Mouse (Mus musculus): ENCODE data around the gene Fam187b.
A peak's percentile ranks its signal among the peaks of the same experiment; 100 is the strongest.

Fam187b gene

GRCm38 (mm10) chr7:31017104-31017901, 43.7 kb downstream of the Fam187b start:
- DNase-seq = no peak

DNA sequence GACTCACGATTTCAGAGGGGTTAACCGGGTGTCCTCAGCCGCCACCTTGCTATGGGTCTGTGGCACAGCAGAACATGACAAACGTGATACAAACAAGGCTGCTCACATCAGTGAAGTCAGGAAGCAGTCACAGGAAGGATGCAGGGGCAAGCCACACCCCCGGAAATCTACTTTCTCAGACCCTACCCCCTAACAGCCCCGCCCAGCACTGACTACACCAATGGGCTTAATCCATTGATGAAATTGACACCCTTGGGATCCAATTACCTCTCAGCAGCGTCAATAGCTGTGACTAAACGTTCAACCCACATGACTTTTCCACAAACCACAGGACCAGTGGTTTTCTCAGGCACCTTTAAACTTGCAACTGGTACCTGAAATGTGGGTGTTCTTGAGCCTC, 55.0 kb downstream of the Fam187b start:
- DNase-seq = no peak

DNA sequence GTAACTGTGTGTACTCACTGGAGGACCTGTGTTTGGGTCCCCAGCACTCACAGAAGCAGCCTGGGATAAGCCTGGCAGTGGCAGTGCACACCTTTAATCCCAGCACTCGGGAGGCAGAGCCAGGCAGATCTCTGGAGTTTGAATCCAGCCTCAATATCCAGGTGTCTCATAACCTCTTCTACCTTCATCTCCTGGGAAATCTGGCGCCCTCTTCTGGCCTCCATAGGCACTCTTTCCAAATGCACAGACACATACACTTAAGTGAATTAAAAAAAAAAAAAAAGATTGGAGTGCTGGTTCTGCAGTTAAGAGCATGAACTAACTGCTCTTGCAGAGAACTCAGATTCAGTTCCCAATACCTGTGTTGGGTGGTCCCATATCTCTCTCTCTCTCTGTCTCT, 57.1 kb downstream of the Fam187b start:
- DNase-seq = no peak

- no peak for DNase-seq
These were observed 58.1 kb downstream of the Fam187b start for GRCm38 (mm10) chr7:31031731-31032130.

DNA sequence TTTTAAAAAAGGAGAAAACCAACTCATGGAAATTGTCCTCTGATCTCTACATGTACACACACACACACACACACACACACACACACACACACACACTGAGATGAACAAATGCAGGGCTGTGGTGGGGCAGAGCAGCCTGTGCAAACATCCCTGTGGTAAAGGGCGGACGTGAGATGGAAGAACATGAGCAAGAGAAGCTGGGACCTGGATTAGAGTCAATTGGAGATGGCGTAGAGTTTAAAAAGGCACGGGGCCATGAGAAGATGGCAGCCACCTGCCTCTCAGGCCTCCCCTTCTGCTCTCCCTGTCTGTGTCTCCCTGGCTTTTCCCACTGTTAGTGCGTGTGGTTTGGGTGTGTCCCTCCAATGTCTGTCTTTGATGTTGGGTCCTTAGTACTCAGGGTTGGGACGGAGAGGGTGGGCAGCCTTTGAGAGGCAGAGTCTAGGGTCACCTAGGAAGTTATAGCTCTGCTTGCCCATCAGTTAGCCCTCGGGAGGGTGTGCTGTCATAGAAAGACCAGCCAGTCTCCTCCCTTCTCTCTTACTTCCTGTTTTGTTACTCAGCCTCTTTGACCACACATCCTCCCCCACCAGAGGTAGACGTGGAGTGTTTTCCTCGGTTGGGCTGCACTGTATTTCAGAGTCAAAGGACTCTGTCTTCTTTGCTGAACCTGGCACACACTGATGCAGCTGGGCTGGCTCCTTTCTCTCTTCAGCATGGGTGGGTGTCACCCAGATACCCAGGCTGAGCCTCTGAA, 60.0 kb downstream of the Fam187b start:
- peak in 1 of 2 experiments; percentile 44 for DNase-seq

- DNase-seq = no peak
These were observed 61.2 kb downstream of the Fam187b start for GRCm38 (mm10) chr7:31034789-31035188.

DNA sequence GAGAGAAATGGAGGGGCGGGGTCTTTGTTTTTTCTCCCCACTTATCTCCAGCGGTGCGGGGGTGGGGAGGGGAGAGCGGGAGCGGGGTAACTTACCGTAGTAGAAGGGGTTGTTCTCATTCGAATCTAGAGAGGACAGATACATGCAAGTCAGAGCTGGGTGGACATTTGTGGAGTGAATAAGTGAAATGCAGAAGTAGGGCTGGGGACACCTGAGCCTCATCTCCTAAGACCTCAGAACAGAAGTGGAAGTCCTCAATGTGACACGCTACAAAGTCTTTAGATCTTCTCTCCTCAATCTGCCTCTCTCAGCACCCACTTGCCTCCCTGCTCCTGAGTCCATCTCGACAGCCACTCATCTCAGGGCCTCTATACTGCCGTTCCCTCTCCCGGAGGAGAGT, 61.7 kb downstream of the Fam187b start:
- no peak for DNase-seq

DNA sequence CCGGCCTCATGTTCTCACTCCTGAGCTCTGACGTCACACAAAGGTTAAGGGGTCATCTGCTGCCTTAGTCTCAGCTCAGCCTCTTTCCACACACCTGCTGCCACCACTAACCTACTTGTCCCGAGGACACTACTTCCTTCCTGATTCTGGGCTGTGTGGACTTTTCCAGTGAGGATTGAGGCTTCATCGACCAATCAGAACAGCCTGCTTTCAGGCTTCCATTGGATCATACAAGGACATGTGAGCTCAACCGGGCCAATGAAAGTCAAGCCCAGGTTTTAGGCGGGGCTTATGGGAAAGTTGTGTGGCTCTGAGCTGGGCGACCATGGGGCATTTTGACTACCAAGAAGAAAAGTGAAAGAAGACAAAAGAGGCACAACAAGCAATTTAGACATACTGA, 63.3 kb downstream of the Fam187b start:
- DNase-seq = no peak

DNA sequence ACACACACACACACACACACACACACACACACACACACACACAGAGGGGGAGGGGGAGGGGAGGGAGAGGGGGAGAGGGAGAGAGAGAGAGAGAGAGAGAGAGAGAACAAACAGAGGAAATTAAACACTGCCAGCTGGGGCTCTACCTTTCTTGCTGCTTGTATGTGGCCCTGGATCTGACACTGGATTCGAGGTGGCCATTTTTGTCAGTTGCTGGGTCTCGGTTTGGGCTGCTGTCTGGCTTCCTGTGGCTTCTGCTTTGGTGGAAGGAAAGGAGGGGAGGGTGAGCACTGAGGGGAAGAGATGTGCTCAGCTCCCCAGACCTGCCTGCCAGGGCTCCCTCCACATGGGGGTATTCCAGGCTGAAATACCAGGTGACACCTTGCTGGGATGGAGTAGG, 64.1 kb downstream of the Fam187b start:
- no peak for DNase-seq

- no peak for DNase-seq
These were observed 65.4 kb downstream of the Fam187b start for GRCm38 (mm10) chr7:31039011-31039410.
